24 mouse cellular contexts compared by ENCODE assay signal in the genomic region with DNA sequence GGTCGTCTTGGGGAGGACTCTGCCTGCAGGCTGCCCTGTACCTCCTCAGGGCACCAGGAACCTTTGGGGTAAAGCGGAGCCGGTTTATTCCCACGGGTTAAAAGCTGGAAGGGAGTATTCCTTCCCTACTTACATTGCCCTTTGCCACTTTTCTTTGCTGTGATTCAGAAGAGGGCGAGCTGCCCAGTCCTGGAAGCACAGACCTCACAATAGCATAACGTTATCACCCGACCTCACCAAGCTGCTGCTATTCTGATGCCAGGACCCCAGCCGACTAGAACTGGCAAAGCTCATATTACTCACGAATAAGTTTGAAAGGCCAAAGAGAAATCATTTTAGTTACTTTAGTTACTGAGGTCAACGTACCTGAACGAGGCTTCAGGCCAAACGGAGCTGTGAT.
A peak's percentile ranks its signal among the peaks of the same experiment; 100 is the strongest.
DNase-seq lines count a peak whose midpoint lies in the region; ATAC-seq lines count a peak whose summit lies in the region.
"Had no signal": no experiment of that assay in that cellular context is flagged by ENCODE, and none has a peak within 500 bp of the region (broad histone marks: within the 10 kb centered on the region; RNA-seq: fewer than 3 reads in every experiment).

No protein-coding gene starts in this region.

- H3K36me3 ChIP-seq in heart, embryonic 16.5 days (ENCODE audit: control insufficient read depth, insufficient read depth) = peaks cover 27% of the 10 kb centered on the region

- no peak overlapping the region for H3K9ac ChIP-seq in heart, embryonic 16.5 days (ENCODE audit: low read length)
- H3K9ac ChIP-seq: forebrain, embryonic 13.5 days; kidney, embryonic 15.5 days; limb, embryonic 13.5 days; neural tube, embryonic 15.5 days had no signal

- H3K4me1 ChIP-seq in heart, embryonic 16.5 days (ENCODE audit: control insufficient read depth, insufficient read depth, low read length) = no peaks in the 10 kb centered on the region; the same call in 1 of the 2 replicates

- WGBS in heart, embryonic 16.5 days = 56% methylated on average over 12 of the region's 12 CpGs

- H3K4me2 ChIP-seq in heart, embryonic 16.5 days (ENCODE audit: low read depth, low read length) = no peak overlapping the region
- H3K4me2 ChIP-seq: forebrain, embryonic 13.5 days; kidney, embryonic 15.5 days; limb, embryonic 13.5 days; neural tube, embryonic 15.5 days had no signal

- peak; percentile 51 to 62 for DNase-seq in cerebellum, postnatal 14 days
- DNase-seq in cerebellum, adult 9-10 months = no peak
- peak; percentile 13 for DNase-seq in left cerebral cortex, postnatal 4 days
- no peak for DNase-seq in left cerebral cortex, adult 18-20 months (ENCODE audit: low spot score in 2 of 2)
- peak; percentile 16 for DNase-seq in Muller cell, postnatal 12 days (ENCODE audit: inconsistent ontology term)
- no peak for DNase-seq in testis, postnatal 14 days (ENCODE audit: low spot score)
- DNase-seq: B cell, adult 2 months; cerebellum, adult 11-12 months; gastrocnemius, postnatal 14 days; kidney, postnatal 4 days; lung, postnatal 10 days; midbrain, embryonic 14.5 days; right cerebral cortex, adult 18-20 months; thymus, postnatal 25 days had no signal

- ATAC-seq in heart, embryonic 16.5 days (replicated peaks; ENCODE audit: extremely low read depth, insufficient read depth, low FRiP score) = no peak
- no peak for ATAC-seq in granulocyte monocyte progenitor cell, adult 5-6 weeks (replicated peaks; ENCODE audit: poor library complexity, severe bottlenecking)
- ATAC-seq: forebrain, embryonic 13.5 days; hindbrain, embryonic 16.5 days; intestine, postnatal 0 days had no signal

- H3K9me3 ChIP-seq in heart, embryonic 16.5 days (replicated peaks; ENCODE audit: control insufficient read depth, low read length) = no peaks in the 10 kb centered on the region
- H3K9me3 ChIP-seq: forebrain, embryonic 13.5 days; kidney, embryonic 15.5 days; limb, embryonic 13.5 days; neural tube, embryonic 15.5 days had no signal

- intact Hi-C loops in left cerebral cortex, postnatal 4 days (cut with DNase I) = no loop called here

- H3K27me3 ChIP-seq in heart, embryonic 16.5 days (ENCODE audit: control insufficient read depth, insufficient read depth, low read length) = no peaks in the 10 kb centered on the region
- H3K27me3 ChIP-seq: forebrain, embryonic 13.5 days; kidney, embryonic 15.5 days; limb, embryonic 13.5 days; neural tube, embryonic 15.5 days had no signal

- H3K27ac ChIP-seq in heart, embryonic 16.5 days (ENCODE audit: low read length) = peak overlapping the region; percentile 45; the same call in 1 of the 2 replicates
- H3K27ac ChIP-seq: forebrain, embryonic 13.5 days; kidney, embryonic 15.5 days; limb, embryonic 13.5 days; neural tube, embryonic 15.5 days; stomach, postnatal 0 days had no signal

- no peak overlapping the region for H3K4me3 ChIP-seq in heart, embryonic 16.5 days (ENCODE audit: low read length)
- H3K4me3 ChIP-seq: forebrain, embryonic 13.5 days; kidney, embryonic 15.5 days; limb, embryonic 13.5 days; myocyte; neural tube, embryonic 15.5 days had no signal

Comparison
In these comparisons a context has a peak if more than half of its experiments do, and no peak if none do; other contexts are left out.
1. DNase-seq: peak in cerebellum, postnatal 14 days (2 of 2), left cerebral cortex, postnatal 4 days (single experiment) and Muller cell, postnatal 12 days (single experiment); none in cerebellum, adult 9-10 months (single experiment), left cerebral cortex, adult 18-20 months (0 of 2) and testis, postnatal 14 days (single experiment).